Mouse (Mus musculus): ENCODE data around the gene Ybey. TPM values are rescaled to one million over a fixed set of nuclear protein-coding genes. Genes with fewer than 3 reads are reported as not detected.

Gene Ybey
- 3.7 and 5.0 TPM in 2 replicates for polyA plus RNA-seq (2014; fragmentation: Nextera tagmentation; extraction: Ambion mirVana)

GRCm38 (mm10) chr10:76468203-76469162 lies at the start of gene Ybey, which contains the start of gene Mcm3ap:
Gene Ybey (minus strand): TSS chr10:76469114.
Gene Mcm3ap (plus strand): TSS chr10:76468927.
- Histone ChIP-seq H3K27me3 (ENCODE audit: control insufficient read depth, insufficient read depth, low read length) (no peaks in the 10 kb centered on the region), H3K4me3 (ENCODE audit: control insufficient read depth in 1 of 2, insufficient read depth in 1 of 2, low read depth in 1 of 2, low read length in 2 of 2) (peak within 1 kb of the TSS; percentile 84 to 98), H3K9me3 (ENCODE audit: control insufficient read depth, low read length) (no peaks in the 10 kb centered on the region), H3K9ac (ENCODE audit: low read length) (peak within 1 kb of the TSS; percentile 94), H3K4me1 (ENCODE audit: control insufficient read depth in 2 of 2, insufficient read depth in 2 of 2, low read length in 2 of 2) (no peaks in the 10 kb centered on the region), H3K36me3 (ENCODE audit: control insufficient read depth, insufficient read depth, low read length) (peaks cover 35% of the 10 kb centered on the region), H3K27ac (replicated peaks in 1 of 2; ENCODE audit: control insufficient read depth in 1 of 2, insufficient read depth in 1 of 2, low read depth in 2 of 2, low read length in 2 of 2) (peak within 1 kb of the TSS; percentile 80 to 85), H3K4me2 (ENCODE audit: low read length) (peak within 1 kb of the TSS; percentile 76)
- peak; percentile 81 for ATAC-seq (ENCODE audit: insufficient number of reproducible peaks, insufficient read depth, low FRiP score, low read depth)
- 1% methylated on average over 55 of the region's 55 CpGs for WGBS

- Histone ChIP-seq H3K36me3 (ENCODE audit: control insufficient read depth, insufficient read depth, low read length) (peaks cover 72% of the 10 kb centered on the region), H3K4me3 (ENCODE audit: control insufficient read depth in 1 of 2, insufficient read depth in 1 of 2, low read depth in 1 of 2, low read length in 2 of 2) (no peak overlapping the region), H3K27ac (replicated peaks in 1 of 2; ENCODE audit: control insufficient read depth in 1 of 2, insufficient read depth in 1 of 2, low read depth in 2 of 2, low read length in 2 of 2) (no peak overlapping the region), H3K4me1 (ENCODE audit: control insufficient read depth in 2 of 2, insufficient read depth in 2 of 2, low read length in 2 of 2) (no peaks in the 10 kb centered on the region), H3K27me3 (ENCODE audit: control insufficient read depth, insufficient read depth, low read length) (no peaks in the 10 kb centered on the region), H3K9ac (ENCODE audit: low read length) (no peak overlapping the region), H3K9me3 (ENCODE audit: control insufficient read depth, low read length) (no peaks in the 10 kb centered on the region; the same call in 1 of the 2 replicates), H3K4me2 (ENCODE audit: low read length) (no peak overlapping the region)
- peak; percentile 69 for ATAC-seq (ENCODE audit: insufficient number of reproducible peaks, insufficient read depth, low FRiP score, low read depth)
- WGBS = 30% methylated on average over 5 of the region's 5 CpGs
Measured at GRCm38 (mm10) chr10:76512965-76513583, 44.2 kb upstream of the Ybey start.

GRCm38 (mm10) chr10:76505865-76506264 lies 37.0 kb upstream of the Ybey start:
- H3K9ac ChIP-seq (ENCODE audit: low read length) = no peak overlapping the region
- no peaks in the 10 kb centered on the region for H3K9me3 ChIP-seq (ENCODE audit: control insufficient read depth, low read length)
- peaks cover 87% of the 10 kb centered on the region for H3K36me3 ChIP-seq (ENCODE audit: control insufficient read depth, insufficient read depth, low read length)
- no peak overlapping the region for H3K4me2 ChIP-seq (ENCODE audit: low read length)
- WGBS = 83% methylated on average over 7 of the region's 7 CpGs
- H3K4me1 ChIP-seq (ENCODE audit: control insufficient read depth in 2 of 2, insufficient read depth in 2 of 2, low read length in 2 of 2) = no peaks in the 10 kb centered on the region
- no peak overlapping the region for H3K27ac ChIP-seq (replicated peaks in 1 of 2; ENCODE audit: control insufficient read depth in 1 of 2, insufficient read depth in 1 of 2, low read depth in 2 of 2, low read length in 2 of 2)
- H3K27me3 ChIP-seq (ENCODE audit: control insufficient read depth, insufficient read depth, low read length) = no peaks in the 10 kb centered on the region
- ATAC-seq (ENCODE audit: insufficient number of reproducible peaks, insufficient read depth, low FRiP score, low read depth) = no peak
- H3K4me3 ChIP-seq (ENCODE audit: control insufficient read depth in 1 of 2, insufficient read depth in 1 of 2, low read depth in 1 of 2, low read length in 2 of 2) = no peak overlapping the region

GRCm38 (mm10) chr10:76504271-76504943 lies 35.5 kb upstream of the Ybey start:
- ATAC-seq (ENCODE audit: insufficient number of reproducible peaks, insufficient read depth, low FRiP score, low read depth) = no peak

GRCm38 (mm10) chr10:76497522-76497921 lies 28.6 kb upstream of the Ybey start:
- Histone ChIP-seq H3K36me3 (ENCODE audit: control insufficient read depth, insufficient read depth, low read length) (peaks cover 93% of the 10 kb centered on the region), H3K27ac (replicated peaks in 1 of 2; ENCODE audit: control insufficient read depth in 1 of 2, insufficient read depth in 1 of 2, low read depth in 2 of 2, low read length in 2 of 2) (no peak overlapping the region), H3K27me3 (ENCODE audit: control insufficient read depth, insufficient read depth, low read length) (no peaks in the 10 kb centered on the region), H3K9me3 (ENCODE audit: control insufficient read depth, low read length) (no peaks in the 10 kb centered on the region), H3K4me3 (ENCODE audit: control insufficient read depth in 1 of 2, insufficient read depth in 1 of 2, low read depth in 1 of 2, low read length in 2 of 2) (no peak overlapping the region), H3K4me1 (ENCODE audit: control insufficient read depth in 2 of 2, insufficient read depth in 2 of 2, low read length in 2 of 2) (peaks cover 3 to 19% of the 10 kb centered on the region in 2 experiments), H3K9ac (ENCODE audit: low read length) (no peak overlapping the region), H3K4me2 (ENCODE audit: low read length) (no peak overlapping the region)
- WGBS = 95% methylated on average over 4 of the region's 4 CpGs
- no peak for ATAC-seq (ENCODE audit: insufficient number of reproducible peaks, insufficient read depth, low FRiP score, low read depth)

More at GRCm38 (mm10) chr10:76504271-76504943, 35.5 kb upstream of the Ybey start:
- Histone ChIP-seq H3K36me3 (ENCODE audit: control insufficient read depth, insufficient read depth, low read length) (peaks cover 92% of the 10 kb centered on the region), H3K9ac (ENCODE audit: low read length) (no peak overlapping the region), H3K27ac (replicated peaks in 1 of 2; ENCODE audit: control insufficient read depth in 1 of 2, insufficient read depth in 1 of 2, low read depth in 2 of 2, low read length in 2 of 2) (no peak overlapping the region), H3K4me1 (ENCODE audit: control insufficient read depth in 2 of 2, insufficient read depth in 2 of 2, low read length in 2 of 2) (no peaks in the 10 kb centered on the region), H3K4me2 (ENCODE audit: low read length) (no peak overlapping the region), H3K9me3 (ENCODE audit: control insufficient read depth, low read length) (no peaks in the 10 kb centered on the region), H3K4me3 (ENCODE audit: control insufficient read depth in 1 of 2, insufficient read depth in 1 of 2, low read depth in 1 of 2, low read length in 2 of 2) (no peak overlapping the region), H3K27me3 (ENCODE audit: control insufficient read depth, insufficient read depth, low read length) (no peaks in the 10 kb centered on the region)
- WGBS = 89% methylated on average over 11 of the region's 11 CpGs

GRCm38 (mm10) chr10:76496366-76496765 lies 27.5 kb upstream of the Ybey start:
- ATAC-seq (ENCODE audit: insufficient number of reproducible peaks, insufficient read depth, low FRiP score, low read depth) = no peak
- no peaks in the 10 kb centered on the region for H3K9me3 ChIP-seq (ENCODE audit: control insufficient read depth, low read length)
- H3K27ac ChIP-seq (replicated peaks in 1 of 2; ENCODE audit: control insufficient read depth in 1 of 2, insufficient read depth in 1 of 2, low read depth in 2 of 2, low read length in 2 of 2) = peak overlapping the region; percentile 47 to 55
- peaks cover 89% of the 10 kb centered on the region for H3K36me3 ChIP-seq (ENCODE audit: control insufficient read depth, insufficient read depth, low read length)
- WGBS = 26% methylated on average over 7 of the region's 7 CpGs
- H3K4me1 ChIP-seq (ENCODE audit: control insufficient read depth in 2 of 2, insufficient read depth in 2 of 2, low read length in 2 of 2) = peaks cover 3 to 19% of the 10 kb centered on the region in 2 experiments
- no peaks in the 10 kb centered on the region for H3K27me3 ChIP-seq (ENCODE audit: control insufficient read depth, insufficient read depth, low read length)
- H3K9ac ChIP-seq (ENCODE audit: low read length) = no peak overlapping the region
- 0 out of 2 replicates have a peak overlapping the region, but pooled peaks have one; percentile 5 for H3K4me2 ChIP-seq (ENCODE audit: low read length)
- H3K4me3 ChIP-seq (ENCODE audit: control insufficient read depth in 1 of 2, insufficient read depth in 1 of 2, low read depth in 1 of 2, low read length in 2 of 2) = no peak overlapping the region

- Histone ChIP-seq H3K4me1 (ENCODE audit: control insufficient read depth in 2 of 2, insufficient read depth in 2 of 2, low read length in 2 of 2) (peaks cover 3 to 19% of the 10 kb centered on the region in 2 experiments), H3K4me3 (ENCODE audit: control insufficient read depth in 1 of 2, insufficient read depth in 1 of 2, low read depth in 1 of 2, low read length in 2 of 2) (no peak overlapping the region), H3K27ac (replicated peaks in 1 of 2; ENCODE audit: control insufficient read depth in 1 of 2, insufficient read depth in 1 of 2, low read depth in 2 of 2, low read length in 2 of 2) (peak overlapping the region; percentile 47 to 55), H3K27me3 (ENCODE audit: control insufficient read depth, insufficient read depth, low read length) (no peaks in the 10 kb centered on the region), H3K36me3 (ENCODE audit: control insufficient read depth, insufficient read depth, low read length) (peaks cover 89% of the 10 kb centered on the region), H3K9ac (ENCODE audit: low read length) (no peak overlapping the region), H3K9me3 (ENCODE audit: control insufficient read depth, low read length) (no peaks in the 10 kb centered on the region), H3K4me2 (ENCODE audit: low read length) (no peak overlapping the region)
- ATAC-seq (ENCODE audit: insufficient number of reproducible peaks, insufficient read depth, low FRiP score, low read depth) = no peak
- 88% methylated on average over 6 of the region's 6 CpGs for WGBS
Measured at GRCm38 (mm10) chr10:76495501-76495900, 26.6 kb upstream of the Ybey start.

Measured in heart, embryonic 14.5 days (tissue).